Mouse (Mus musculus) gastrocnemius, postnatal 4 days (tissue): Measurements from ENCODE around the gene Gm47841. TPM values are rescaled to one million over a fixed set of nuclear protein-coding genes. Genes with fewer than 3 reads are reported as not detected.

Experiments
- DNase-seq, 2 experiments: peaks; one replicate each; pipeline ENCODE4 v3.0.0; 2021 to 2022; ENCODE audit warnings: low spot score in 2 of 2, mixed read lengths in 2 of 2
- long read RNA-seq, 2 experiments: library from polyadenylated mRNA; stranded (forward); transcript quantifications; one replicate each; pipeline ENCODE4 v2.0.0; 2021
- total RNA-seq, 2 experiments: library from RNA; stranded (reverse); gene quantifications; 2 replicates each; pipeline ENCODE4 v1.2.3; 2021

The Gm47841 gene
- total RNA-seq: under 1 TPM; 0.27 to 0.34 TPM
- long read RNA-seq, experiment 1: 0 reads
- long read RNA-seq, experiment 2: 0 reads

- DNase-seq: no peak
Measured at GRCm38 (mm10) chr15:101047194-101047555, at the start of gene Gm47841. Gene Gm47841, minus strand, starts transcription at chr15:101047397.

GRCm38 (mm10) chr15:101095392-101095791 lies 48.2 kb upstream of the Gm47841 start:
- no peak for DNase-seq

GRCm38 (mm10) chr15:101094979-101095378 lies 47.8 kb upstream of the Gm47841 start:
- no peak for DNase-seq

- no peak for DNase-seq
Measured at GRCm38 (mm10) chr15:101093988-101094387, 46.8 kb upstream of the Gm47841 start.

- DNase-seq: no peak
Measured at GRCm38 (mm10) chr15:101092829-101093648, 45.8 kb upstream of the Gm47841 start.

- DNase-seq: no peak
Measured at GRCm38 (mm10) chr15:101092121-101092828, 45.1 kb upstream of the Gm47841 start.

- DNase-seq: no peak
Measured at GRCm38 (mm10) chr15:101091551-101091950, 44.4 kb upstream of the Gm47841 start.

DNA sequence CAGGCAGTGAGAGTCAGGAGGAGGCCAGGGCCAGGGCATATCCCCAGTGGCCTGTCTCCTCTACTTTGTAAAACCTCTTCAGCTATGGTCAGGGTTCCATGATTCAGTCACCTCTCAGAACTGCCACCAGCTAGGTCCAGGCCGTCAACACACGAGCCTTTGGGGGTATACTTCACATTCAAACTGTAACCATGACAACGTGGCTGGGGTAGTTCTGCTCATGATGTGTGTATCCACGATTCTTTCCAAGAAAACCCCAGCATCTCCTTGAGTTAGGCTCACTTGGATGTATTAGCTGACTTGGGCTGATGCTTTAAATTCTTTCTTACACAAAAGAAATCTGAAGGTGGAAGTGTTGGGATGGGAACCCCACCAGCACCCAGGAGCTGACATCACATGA lies 41.1 kb upstream of the Gm47841 start:
- DNase-seq: no peak

DNA sequence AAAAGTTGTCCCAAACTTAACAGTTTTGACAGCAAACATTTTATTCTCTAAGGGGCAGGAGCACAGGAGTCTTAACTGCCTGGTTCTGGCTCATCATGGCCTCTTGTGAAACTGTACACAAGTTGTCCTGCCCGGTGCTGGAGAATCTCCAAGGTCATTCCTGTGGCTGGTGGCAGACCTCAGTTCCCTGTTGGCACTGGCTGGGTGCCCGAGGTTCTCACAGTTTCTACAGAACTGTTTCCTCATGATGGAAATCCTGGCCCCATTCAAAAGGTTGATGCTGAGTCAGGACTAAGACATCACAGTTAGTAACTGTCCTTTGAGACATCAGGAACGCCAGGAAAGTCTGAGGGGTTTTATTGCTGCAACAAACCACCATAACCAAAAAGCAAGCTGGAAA lies 39.8 kb upstream of the Gm47841 start:
- no peak for DNase-seq

- no peak for DNase-seq
Measured at GRCm38 (mm10) chr15:101086451-101086850, 39.3 kb upstream of the Gm47841 start.

DNA sequence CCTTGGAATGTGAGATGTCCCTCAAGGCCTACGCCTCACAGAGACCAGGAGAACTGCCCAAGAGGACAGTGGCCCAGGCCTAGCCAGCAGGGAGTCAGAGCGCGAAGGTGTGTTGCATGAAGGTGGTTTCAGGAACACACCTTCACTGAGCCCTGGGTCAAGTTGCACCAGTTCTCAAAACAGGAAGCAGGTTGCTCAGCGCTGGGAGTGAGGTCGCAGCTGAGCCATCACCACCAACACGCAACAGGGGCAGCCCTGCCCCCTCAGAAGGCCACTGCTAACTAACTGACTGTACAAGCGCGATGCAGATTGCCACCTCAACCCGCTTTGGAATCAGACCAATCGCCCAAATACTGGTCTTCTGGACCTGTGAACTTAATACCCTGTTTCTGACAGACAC lies 37.3 kb upstream of the Gm47841 start:
- no peak for DNase-seq

DNA sequence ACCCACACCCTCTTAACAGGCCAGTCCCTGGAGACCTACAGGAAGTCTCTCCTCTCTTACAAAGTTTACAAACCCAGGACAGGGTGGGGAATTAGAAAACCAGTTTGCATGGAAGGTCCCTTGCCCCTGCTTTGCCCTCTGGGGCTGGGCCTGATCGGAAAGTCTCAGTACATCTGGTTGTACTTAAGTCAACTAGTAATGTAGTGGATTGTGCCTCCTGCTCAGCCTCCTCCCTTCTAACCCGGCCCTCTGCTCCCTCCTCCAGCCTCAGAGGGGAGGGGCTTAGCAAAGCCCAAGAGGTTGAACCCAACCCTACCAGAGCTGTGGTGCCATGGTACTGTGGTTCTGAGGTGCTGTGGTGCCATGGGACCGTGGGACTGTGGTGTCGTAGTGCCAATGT lies 35.0 kb upstream of the Gm47841 start:
- DNase-seq: no peak

- no peak for DNase-seq
Measured at GRCm38 (mm10) chr15:101081035-101081548, 33.9 kb upstream of the Gm47841 start.

DNA sequence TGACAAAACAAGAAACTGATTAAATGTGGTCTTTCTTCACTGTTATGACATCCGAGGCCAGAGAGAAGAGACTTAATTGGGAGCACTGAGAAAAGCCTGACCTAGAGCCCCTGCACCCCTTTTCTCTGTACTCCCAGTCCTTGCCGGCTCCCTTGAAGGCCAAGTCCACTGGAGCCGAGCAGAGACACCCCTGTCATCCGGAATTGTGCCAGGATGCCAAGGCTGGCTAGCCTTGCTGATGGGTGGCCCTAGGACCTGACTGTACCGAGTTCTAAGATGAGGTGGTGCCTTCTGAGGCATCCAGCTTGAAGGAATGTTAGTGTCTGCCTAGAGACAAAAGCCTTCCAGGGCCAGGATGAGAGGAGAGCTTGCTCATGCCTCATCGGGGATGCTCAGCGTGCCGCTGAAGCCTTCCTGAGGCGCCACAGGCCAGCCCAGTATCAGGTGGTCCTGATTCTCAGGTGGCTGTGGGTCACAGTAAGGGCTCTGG lies 32.9 kb upstream of the Gm47841 start:
- DNase-seq: no peak

GRCm38 (mm10) chr15:101078731-101079156 lies 31.5 kb upstream of the Gm47841 start:
- peak; percentile 77 to 85 for DNase-seq

GRCm38 (mm10) chr15:101077813-101078730 lies 30.9 kb upstream of the Gm47841 start, which contains the start of gene Fignl2:
Gene Fignl2, minus strand, starts transcription at chr15:101078567.
- peak; percentile 33 to 58 for DNase-seq

GRCm38 (mm10) chr15:101077001-101077812 lies 30.0 kb upstream of the Gm47841 start:
- DNase-seq: no peak

GRCm38 (mm10) chr15:101076071-101077000 lies 29.1 kb upstream of the Gm47841 start:
- DNase-seq: no peak

DNA sequence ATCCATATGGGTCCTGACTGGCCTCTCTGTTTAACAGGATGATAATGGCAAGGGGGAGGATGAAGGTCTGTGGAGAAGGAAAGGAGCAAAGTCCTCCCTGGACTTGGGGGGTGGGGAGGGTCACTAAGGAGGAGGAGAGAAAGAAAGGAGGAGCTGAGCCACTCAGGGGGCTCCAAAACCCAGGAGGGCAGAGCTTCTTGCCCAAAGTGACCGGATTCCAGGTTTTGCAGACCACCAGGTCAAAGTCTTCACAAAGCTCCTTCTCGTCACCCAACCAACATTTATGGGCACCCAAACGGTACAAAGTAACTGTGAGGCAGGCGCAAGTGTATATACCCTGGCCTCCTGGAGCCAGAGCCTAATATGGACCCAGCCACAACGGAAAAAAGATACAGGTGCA lies 28.5 kb upstream of the Gm47841 start:
- DNase-seq: no peak
